Mouse (Mus musculus) CD4-positive naive resting alpha-beta T cell, adult 76 days (primary cell): ENCODE data around the gene Gkn2. TPM values are rescaled to one million over a fixed set of nuclear protein-coding genes. Genes with fewer than 3 reads are reported as not detected.

Experiments used
- total RNA-seq: library from RNA; stranded (reverse); gene quantifications from one replicate; pipeline ENCODE4 v1.2.4, GENCODE M21; 2023

The Gkn2 gene
- total RNA-seq = not detected

DNA sequence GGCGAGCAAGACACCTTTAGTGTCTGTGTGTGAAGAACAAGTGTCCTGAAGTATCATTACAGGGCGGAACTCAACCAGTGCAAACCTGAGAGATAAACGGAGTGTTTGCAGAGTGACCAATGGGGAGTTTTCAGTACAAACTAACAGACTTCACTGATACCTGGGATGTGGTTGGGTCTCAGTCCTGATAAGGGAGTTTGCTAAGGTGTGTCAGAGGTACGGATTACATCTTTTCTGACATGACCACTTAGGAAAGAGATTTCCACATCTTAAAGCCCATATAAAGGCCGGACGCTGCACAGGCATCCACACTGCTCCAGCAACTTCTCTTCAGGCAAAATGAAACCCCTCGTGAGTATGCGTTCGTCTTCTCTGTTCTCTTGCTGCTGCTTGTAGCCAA, at the start of gene Gkn2:
Gene Gkn2, plus strand, starts transcription at position 301 of the 400 bp plus-strand sequence.

DNA sequence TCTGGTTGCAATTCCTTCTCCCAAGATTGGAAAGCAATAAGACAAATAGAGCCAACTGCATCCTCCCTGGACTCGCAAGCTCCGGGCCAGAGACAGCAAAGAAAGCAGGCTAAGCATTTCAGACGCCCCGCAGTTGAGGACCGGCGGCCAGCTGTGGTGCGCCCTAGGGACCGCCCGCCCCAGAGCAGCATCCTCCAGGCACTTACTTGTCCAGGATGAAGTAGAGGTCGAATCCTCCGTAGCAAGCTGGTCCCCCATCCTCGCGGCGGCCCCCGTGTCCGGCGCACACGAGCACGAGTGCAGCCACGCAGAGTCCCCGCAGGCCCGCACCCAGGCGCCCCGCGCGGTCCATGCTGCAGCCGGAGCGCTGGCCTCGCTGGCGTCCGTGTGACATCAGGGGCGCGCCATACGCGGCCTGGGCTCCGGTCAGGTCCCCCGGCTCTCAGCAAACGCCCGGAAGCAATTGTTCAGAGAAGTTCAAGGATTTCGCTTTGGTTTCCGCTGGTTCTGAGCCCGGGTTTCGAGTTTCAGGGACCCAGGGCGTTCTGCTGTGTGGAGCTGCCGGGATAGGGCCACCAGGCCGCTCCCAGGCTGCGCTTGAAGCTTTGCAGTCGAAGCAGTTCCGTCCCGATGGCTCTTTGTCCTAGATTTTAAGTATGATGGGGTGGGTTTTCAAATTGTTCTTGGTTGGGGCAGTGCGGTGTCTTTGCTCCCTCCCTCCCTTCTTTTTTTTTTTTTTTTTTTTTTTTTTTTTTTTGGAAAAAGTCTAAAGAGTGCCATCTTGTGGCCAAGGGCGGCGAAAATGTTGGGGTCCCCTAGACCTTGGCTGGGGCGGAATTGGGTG, 37.8 kb upstream of the Gkn2 start, which contains the start of gene Antxr1:
Gene Antxr1, minus strand, starts transcription at position 731 of the 844 bp plus-strand sequence.

DNA sequence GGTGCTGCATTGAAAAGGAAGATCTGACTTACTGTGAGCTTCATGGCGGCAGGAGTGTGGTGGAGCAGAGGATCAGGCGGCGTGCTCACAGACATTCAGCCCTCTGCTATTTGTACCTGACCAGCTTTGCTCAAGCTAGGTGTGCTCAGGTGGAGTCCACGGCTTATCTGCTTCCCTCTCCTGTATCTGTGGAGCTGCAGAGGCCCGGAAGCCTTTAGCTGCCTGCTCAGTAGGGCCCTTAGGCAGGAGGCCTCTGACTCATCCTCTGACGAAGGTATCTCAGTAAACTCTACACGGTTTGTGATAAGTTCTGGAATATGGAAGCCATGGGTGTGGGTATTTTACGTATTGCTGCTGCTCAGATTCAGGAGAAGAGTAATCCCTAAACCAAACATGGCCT, 22.3 kb upstream of the Gkn2 start, which contains the start of gene Gkn1:
Gene Gkn1, minus strand, starts transcription at position 114 of the 400 bp plus-strand sequence.

GRCm38 (mm10) chr6:87388877-87389276, 15.7 kb downstream of the Gkn2 start, which contains the start of gene Gkn3:
Gene Gkn3 (minus strand): TSS chr6:87388935.

GRCm38 (mm10) chr6:87428487-87429044, 55.4 kb downstream of the Gkn2 start, which contains the start of gene Bmp10:
Gene Bmp10 (plus strand): TSS chr6:87428994.

Other genes starting within 250 kb of the Gkn2 start
- gene Antxr1, start 37.5 kb upstream of the Gkn2 start, total RNA-seq = not detected
- gene Gkn1, start 22.4 kb upstream of the Gkn2 start, total RNA-seq = not detected
- gene Gkn3, start 15.6 kb downstream of the Gkn2 start, total RNA-seq = not detected
- gene Bmp10, start 55.6 kb downstream of the Gkn2 start, total RNA-seq = not detected
- gene Arhgap25, start 159.9 kb downstream of the Gkn2 start, total RNA-seq = 86.4 TPM
- not detected for gene Prokr1, start 217.4 kb downstream of the Gkn2 start, total RNA-seq